Mouse (Mus musculus): ENCODE results near the gene Spop.
A peak's percentile ranks its signal among the peaks of the same experiment; 100 is the strongest.
"Not testable (repeated sequence)": the region's sequence is repeated elsewhere in the genome, so short reads cannot be mapped to it uniquely, and the experiment has no call there.

Spop gene

DNA sequence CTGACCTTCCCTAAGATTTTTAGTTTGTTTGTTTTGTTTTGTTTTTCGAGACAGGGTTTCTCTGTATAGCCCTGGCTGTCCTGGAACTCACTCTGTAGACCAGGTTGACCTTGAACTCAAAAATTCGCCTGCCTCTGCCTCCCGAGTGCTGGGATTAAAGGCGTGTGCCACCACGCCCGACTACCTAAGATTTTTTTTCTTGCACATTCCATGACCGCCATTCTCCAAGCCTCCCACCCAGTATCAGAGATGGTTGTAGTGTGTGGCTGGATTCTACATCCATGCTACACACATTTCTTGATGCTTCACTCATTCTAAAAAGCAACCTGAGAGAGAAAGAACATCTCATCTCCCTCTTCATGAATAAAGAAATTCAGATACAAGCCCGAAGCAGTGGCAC, 87.9 kb downstream of the Spop start:
- DNase-seq, result not testable (repeated sequence)

DNA sequence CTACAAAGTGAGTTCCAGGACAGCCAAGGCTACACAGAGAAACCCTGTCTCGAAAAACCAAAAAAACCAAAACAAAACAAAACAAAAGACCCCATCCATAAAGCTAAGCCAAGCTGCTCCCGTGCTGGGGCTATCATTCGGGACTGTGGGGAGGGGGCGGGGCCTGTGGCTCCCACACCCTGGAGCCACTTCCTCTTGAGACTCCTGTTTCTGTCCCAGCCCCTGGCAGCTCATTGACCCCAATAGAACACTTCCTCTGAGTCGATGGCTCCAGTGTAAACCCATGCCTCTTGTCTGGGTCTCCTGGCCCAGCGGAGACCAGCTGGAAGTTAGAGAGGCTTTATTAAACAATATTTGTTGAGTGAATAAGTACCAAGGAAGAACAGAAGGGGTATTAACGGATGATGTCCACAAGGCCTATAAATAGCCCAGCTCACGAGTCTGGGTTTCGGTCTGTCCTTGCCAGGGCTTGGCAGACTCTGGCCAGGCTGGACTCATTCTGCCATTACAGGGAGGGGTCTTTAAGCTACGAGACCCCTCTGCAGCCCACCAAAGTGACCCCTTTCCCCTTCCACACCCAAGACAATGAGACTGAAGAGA, 89.8 kb downstream of the Spop start:
- no peak for DNase-seq

DNA sequence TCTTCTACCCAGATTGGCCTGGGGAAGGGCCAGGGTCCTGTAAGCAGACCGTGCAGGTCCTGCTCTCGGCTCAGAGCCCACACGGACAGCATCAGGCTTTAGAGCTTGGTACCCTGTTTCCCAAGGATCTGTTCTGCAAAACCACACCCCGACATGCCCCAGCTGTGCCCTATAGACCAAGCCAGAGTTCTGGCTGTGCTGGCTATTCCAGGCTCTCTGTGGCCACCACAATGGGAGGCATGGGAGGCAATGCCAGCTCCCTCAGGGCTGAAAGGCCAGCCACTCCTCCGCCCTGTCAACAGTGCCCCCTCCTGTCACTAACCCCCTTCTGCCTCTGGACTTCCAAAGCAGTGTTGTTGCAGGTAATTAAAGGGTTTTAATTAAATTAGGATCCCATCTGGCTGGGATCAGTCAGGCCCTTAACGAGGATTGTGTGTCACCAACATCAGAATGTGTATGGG, 90.4 kb downstream of the Spop start:
- DNase-seq, result no peak

DNA sequence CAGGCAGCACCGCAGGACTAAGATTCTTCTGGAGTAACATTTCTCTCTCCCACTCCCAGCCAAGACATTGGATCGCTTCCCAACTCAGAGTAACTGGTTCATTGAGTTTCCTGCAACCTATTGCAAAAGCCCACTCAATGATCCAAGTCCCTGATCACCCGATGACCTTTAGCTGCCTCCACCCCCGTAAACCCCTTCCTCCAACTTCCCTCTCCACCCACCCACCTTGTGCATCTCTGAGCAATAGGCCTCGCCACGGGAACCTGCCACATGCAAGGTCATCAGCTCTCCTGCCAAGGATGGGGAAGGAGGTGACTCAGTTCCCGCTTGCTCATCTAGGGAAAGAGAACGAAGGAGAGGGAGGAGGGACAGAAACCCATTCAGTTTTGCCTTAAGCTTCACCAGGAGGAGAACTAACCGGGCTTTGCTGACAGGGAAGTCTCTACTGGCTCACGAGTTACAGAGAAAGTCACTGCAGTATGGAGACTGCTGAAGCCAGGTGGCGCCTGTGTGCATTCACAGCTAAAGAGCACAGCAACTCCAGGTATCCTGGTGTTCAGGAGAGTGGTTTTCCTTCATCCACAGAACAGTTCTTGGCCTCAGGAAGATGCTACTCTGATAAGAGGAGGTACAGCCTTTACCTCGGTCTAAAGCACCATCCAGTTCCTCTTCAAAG, 93.3 kb downstream of the Spop start:
- DNase-seq, result no peak

DNA sequence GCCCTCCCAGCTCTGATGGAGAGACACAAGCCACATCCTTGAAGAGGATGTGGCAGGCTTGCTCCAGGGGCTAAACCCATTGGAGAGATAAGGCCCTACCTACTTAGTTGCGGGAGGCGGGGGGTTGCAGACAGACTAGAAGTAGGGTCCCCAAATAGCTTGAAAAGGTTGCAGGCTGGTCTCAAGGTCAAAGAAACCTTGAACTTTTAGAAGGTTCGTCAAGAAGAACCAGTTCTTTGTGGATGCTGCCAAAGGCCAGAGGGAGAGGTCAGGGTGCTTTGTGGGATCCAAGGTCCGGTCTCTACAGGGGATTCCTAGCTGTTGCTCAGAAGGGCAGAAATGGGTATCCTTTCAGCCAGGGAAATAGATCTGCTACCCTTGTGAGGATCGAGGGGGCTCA, 93.9 kb downstream of the Spop start:
- DNase-seq, result no peak

DNA sequence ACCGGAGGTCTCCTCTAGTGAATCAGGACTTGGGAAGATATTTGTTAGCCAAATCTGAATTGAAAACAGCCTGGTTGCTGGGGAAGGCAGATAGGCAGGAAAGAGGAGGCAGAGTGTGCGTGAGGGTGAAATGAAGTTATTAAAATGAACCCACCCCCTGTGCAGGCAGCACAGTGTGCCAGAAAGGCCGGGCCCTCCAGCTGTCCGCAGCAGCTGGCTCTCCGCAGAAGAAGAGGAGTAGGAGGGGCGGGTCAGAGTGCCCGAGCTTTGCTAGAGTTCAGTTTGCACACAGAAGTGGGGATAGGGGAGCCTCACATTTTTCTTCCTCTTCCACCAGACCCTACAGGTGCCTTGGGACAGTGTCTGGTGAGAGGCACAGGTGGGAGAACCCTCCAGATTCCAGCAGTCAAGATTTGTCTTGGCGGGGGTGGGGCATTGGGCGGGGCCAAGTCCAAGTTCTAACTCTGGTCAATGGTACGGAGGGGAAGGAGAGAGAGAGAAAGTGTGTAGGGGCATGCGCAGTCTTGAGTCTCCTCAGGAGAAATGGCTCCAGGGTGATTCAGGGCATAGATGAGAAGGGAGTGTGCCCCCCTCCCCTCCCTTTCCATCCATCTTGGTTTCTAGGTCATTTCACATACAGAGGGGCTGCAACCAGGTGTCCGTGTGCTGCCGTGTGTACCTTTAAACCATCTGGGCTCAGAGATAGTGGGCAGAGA, 94.5 kb downstream of the Spop start:
- DNase-seq, result no peak

DNA sequence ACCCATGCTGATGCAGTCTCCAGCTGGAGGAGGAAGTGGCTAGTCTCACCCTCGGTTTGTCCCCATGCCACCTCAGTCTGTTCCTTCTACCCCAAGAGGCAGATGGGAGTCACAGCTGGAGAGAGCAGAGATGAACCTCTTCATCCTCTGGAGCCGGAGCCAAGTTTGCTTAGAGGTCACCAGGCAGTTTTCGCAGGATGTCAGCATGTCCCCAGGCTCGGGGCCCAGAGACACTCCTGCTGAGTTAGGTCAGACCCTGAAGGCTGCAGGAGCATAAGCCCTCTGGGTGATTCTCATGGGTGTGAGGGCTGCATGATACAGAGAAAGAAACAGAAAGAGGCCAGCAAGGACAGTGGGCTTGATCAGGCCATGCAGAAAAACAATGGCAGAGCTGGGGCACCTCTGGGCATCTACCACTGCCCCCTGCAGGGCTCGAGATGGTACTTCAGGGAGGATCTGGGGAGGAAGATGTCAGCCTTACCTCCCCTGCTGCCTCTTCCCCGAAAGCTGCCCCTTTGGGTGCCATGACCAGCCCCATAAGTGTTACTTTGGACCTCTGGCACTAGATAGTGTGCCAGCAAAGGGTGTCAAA, 95.3 kb downstream of the Spop start:
- DNase-seq, result peak; percentile 56

DNA sequence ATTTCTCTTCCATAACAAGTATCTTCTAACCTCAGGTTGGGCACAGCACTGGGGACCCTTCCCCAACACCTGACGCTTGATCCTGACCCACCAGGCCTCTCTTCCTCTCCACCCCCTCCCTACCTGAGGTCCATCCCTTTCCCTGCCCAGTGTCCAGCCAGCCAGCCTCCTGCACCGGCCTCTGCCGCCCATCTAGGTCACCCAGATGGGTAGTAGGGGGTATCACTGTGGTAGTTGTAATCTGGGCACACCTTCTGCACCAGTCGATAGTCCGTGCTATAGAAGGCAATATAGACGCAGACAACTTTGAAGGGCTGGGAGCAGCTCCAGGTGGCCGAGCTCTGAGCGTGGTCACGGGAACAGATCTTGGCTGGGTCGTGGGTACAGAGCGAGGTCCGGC, 96.8 kb downstream of the Spop start:
- DNase-seq, result no peak

DNA sequence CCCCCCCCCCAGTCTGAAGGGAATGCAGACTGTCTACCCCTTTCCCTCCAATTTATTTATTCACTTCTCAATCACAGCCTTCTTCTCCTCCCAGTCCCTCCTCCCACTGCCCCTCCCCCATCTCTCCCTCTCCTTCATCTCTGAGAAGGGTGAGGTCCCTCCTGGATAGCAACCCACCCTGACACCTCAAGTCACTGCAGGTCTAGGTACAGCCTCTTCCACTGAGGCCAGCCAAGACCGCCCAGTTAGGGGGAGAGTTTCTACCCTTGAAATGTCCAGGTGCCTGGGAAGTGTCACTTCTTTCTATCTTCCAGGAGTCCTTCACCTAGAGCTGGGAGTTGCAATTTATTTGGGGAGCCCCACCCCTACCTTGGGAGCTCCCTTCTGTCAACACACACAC, 98.0 kb downstream of the Spop start:
- DNase-seq, result no peak

DNA sequence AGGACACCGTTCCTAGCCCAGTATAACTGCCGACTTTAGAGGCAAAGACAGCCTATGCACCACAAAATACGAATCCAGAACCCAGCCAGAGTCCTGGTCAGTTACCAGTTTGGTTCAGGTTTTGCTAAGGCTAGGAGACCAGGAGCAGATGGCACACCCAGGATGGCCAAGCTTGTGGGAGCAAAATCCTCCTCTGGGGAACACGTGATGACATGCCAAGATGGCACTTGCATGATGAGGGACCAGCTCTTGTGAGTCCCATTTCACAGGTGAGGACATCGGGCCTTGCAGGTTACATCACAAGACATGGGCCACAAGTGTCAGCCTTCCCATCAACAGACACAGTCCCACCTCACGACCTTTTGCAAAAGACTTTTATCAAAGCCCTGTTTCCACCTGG, 98.5 kb downstream of the Spop start:
- no peak for DNase-seq

DNA sequence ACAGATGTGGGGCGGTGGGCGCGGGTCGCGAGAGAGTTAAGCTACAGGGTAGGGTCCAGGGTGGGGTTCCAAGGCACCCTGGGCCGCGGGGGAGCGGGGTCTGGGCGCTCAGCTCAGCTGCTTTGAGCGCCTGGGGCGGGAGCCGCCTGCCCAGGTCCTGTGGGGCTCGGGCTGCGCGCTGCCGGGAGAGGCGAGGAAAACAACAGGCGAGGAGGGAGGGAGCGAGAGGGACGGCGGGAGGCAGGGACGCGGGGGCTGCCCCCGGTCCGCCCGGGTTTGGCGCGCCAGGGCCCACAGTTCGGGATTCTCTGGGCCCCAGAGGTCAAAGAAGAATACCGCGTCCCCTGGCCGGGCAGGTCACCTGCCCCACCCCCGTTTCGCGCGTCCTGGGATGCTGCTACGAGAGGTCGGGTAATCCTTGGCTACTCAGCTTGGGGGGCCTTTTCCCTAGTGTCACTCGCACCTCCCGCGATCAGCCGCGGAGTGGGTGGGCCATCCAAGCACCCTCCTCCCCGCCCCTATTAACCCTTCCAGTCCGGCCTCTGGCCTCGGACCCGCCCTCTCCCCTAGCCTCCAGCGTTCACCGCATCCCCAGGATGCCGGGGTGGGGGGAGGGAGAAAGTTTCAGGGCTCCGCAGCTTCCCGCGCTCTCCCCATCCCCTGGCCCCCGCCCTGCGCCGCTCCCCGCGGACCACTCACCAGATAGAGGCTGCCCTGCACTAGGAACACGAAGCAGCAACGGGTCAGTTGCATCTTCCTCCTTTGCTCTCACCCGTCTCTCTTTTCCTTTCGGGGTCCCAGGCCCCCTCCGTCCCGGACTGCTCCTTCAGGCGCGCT, 99.8 kb downstream of the Spop start:
- DNase-seq, result peak; percentile 21

DNA sequence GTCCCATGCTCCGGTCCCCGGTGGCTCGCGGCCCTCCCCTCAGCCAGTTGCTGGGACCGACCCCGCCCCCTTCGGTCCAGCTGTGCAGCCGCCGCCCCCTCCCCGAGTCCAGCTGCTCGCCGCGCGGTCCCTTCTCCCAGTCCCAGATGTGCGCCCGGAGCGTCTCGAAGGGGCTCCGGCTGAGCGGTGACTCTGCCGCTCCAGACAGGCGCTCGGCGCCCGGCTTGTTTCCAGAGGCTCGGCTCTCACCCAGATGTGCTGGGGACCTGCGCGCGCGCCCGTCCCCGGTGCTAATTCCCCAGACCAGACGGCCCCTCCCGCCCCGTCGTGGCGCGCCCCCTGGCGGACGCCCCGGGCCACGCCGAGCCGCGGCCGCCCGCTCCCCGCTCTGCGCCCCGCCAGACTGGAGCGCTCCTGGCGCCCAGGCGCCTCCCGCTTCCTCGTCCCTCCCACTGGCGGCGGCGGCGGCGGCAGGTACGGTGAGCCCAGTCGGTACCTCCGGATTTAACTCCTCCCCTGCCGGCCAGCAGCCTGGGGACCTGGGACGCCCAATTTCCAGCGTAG, 100.5 kb downstream of the Spop start, which contains the start of gene Nxph3:
Gene Nxph3, minus strand, starts transcription at position 273 of the 564 bp plus-strand sequence.
- peak; percentile 79 for DNase-seq

DNA sequence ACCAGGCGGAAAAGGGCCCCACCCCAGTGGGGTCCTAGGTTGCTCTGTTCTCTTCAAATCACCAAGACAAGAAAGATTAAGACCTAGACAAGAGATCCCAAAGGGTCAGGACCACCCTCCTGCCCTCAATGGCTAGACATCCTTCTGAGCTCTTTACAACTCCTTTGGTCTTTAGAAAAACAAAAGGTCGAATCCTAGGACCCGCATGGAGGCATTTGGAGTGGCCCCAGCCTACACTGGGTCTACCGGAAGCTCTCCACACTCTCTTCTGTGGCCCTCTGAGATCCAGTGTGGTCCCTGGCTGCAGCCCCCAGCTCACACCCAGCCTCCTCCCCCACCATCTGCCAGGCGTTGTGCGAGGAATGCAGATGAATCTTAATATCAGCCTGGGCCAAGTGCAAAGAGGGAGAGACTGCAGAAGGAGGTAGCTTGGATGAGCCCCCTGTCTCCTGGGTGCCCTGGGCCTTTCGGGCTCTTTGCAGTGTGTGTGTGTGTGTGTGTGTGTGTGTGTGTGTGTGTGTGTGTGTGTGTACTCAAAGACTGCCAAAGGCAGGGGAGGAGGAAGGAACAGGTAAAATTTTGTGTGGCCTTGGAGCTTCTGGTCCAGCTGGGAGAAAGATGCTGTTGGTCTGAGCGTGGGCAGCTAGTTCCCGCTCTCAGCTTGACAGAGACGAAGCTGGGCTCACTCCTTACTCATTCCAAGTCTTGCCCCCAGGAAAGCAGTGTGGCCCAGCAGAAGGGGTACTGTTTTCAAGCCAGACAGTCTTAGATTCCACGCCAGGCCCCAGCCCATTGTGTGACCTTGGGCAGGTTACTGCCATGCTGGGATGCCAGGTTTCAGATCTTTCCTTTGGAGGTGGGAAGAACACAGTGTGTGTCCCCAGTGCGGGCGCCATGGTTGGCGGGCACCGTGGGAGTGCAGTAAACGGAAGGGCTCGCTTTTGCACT, 101.8 kb downstream of the Spop start:
- no peak for DNase-seq

DNA sequence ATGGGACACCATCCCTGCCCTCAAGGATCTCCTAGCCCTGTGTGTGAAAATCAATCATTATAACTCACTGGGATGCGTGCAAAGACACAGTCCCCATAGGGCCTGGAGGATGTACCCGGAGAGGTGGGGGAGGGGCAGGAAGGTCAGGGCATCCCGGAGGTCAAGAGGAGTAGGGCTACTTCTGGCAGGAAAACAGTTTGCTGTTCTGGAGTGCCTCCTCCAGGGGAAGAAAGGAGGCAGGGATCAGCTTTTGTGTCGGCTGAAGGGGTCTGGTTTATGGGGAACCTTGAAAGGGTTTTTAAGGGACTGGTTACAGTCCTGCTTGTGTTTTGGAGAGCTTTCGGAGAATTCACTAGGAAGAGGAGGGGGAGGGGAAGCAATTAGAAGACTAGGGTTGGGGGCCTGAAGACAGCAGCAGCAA, 102.6 kb downstream of the Spop start:
- DNase-seq, result no peak

DNA sequence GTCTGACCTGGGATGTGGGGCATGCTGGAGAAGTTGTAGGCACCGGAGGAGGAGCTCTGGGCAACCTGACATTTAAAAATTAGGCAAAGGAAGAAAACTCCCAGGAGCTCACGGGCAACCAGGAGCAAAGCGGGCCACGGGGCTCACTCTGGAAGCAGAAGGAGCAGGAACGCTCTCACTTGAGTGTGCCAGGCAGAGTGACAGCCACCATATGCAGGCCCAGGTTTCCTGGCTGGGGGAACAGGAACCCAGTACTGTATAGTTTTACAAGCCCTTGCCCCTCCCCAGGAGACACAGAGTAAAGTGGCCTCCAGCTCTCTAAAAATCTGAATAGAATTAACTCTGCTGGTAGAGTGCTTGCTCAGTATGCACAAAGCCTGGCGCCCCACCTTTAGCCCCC, 103.3 kb downstream of the Spop start:
- no peak for DNase-seq

DNA sequence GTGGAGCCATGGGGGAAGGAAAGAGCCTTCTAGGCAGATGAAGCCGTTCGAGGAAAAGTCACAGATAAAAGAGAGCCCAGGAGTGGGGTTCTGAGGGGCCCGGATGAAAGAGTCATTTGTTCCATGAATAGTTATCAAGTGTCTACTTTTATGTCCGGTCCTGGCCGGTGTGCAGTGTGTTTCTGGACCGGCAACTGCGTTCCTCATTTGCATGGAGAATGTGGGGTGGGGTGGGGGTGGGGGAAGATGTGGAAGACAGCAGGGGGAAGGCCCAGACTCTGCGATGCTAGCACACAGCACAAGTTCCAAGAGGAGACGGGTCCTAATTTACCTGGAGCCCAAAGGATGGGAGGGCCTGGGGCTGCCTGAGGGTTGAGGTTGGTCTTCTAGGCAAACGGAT, 105.4 kb downstream of the Spop start:
- no peak for DNase-seq

DNA sequence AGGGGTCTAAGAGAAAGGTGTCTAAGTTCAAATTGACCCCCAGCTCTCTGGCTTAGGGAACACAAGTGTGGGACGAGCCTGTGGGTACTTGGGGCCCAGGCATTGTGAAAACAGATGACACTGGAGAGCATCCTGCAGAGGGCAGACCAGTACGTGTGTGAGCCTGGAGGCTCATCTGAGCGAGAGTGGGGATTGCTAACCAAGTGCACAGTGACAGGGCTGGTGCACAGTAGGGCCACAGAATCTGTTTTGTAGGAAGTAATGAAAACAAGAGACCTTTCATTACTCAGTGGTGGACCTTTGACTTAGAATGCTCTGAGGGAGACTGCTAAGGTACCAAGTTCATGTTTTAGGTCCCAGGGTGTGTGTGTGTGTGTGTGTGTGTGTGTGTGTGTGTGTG, 106.1 kb downstream of the Spop start:
- DNase-seq, result no peak

DNA sequence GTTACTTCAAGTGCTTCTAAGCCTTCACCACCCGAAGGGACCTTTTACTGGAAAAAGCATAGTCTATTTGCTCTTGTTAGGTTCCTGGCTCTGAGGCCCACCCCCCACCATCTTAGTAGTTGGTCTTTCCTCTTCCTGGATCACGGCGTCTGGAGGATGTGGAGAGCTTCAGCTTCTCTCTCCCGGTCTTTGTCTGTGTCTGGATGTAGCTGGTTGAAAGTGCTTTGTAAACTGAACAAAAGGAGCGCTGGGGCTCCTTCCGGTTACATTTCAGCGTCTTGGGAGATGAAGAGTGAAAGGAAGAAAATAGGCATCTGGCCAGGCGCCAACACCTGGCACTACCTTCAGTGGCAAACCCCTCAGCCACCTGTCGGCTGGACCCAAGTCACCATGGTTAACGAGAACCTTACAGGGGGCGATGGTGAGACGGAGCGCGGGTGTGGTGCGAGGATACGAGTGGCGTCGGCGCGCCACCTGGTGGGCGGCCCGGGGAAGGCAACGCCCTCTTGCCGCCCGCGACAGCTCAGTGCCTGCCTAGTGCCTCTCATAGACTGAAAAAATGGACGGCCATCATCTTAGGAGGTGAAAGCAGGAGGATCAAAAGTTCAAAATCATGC, 106.7 kb downstream of the Spop start:
- DNase-seq, result peak; percentile 95

DNA sequence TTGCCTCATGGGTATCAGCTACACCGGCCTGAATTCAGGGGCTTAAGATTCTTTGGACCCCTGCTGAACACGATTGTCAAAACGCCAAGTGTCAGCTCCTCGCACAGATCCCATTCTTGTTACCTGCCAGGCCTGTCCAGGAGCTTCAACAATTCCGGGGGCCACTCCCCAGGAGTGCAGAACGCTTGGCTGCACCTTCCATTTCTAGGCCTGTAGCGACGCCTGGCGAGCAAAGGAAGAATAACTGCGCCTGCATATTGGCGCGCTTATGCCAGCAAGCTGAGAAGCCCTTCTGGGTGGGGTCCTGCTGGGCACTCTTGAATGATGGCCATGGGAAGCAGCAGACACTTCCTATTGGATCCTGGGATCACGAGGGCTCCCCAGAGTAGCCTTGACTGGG, 107.7 kb downstream of the Spop start:
- peak; percentile 84 for DNase-seq

DNA sequence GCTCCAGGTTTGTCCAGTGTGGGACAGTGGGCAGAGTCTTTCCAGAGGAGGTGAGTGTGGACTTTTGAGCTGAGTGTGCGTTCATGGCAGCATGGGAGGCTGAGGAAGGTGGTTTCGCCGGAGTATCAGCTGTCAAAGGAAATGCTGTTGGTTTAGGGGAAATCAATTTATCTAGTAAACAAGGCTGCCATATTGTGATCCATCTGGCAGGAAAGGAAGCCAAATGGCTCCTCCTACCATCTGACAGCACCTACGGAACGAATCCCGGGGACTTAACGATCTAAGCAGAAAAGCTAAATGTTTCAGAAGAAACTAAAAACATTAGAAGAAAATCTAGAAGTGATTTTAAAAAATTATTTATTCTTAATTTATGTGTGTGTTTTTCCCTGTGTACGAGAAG, 113.4 kb downstream of the Spop start:
- no peak for DNase-seq

DNA sequence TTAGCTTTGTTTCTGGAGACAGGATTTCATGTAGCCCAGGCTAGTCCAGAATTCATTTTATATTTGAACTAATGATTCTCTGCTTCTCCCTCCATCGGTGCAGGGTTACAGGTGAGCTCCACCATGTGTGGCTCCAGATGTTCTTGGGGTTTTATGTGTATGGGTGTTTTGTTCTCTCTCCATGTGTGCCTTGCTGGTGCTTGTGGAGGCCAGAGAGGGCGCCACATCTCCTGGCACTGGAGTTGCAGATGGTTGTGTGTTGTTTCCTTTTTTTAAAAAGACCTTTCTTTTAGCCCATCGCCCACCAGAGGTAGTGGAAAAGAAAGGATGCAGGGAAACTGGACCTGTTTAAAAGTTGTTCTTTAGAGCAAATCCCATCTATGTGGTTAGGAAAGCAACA, 114.4 kb downstream of the Spop start:
- no peak for DNase-seq

Measured in thymus, postnatal 4 days (tissue).